Mouse (Mus musculus): Measurements from ENCODE around the gene CN725425. TPM values are rescaled to one million over a fixed set of nuclear protein-coding genes. Genes with fewer than 3 reads are reported as not detected.

The CN725425 gene
- polyA plus RNA-seq, 1 experiment from 2014 or later: not detected

DNA sequence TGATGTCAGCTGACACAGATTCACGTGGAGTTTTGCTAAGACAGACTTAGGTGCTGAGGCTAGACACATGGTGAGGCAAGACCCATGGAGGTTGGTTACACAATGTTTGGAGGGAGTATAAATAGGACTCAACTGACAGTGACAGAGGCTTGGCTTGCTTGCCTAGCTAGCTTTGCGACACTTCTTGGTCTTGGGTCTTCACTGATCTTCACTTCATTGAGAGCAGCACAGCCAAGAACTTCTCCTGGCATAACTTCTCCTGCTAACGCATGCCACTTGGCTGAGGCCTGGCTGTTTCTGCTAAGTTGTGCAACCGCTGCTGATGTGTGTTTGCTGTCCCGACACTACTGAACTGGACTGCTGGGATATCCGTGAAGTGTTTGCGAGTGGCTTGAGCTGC is 83.5 kb downstream of the CN725425 start:
- H3K27ac ChIP-seq: no peak overlapping the region
- 90% methylated on average over 7 of the region's 7 CpGs for WGBS

DNA sequence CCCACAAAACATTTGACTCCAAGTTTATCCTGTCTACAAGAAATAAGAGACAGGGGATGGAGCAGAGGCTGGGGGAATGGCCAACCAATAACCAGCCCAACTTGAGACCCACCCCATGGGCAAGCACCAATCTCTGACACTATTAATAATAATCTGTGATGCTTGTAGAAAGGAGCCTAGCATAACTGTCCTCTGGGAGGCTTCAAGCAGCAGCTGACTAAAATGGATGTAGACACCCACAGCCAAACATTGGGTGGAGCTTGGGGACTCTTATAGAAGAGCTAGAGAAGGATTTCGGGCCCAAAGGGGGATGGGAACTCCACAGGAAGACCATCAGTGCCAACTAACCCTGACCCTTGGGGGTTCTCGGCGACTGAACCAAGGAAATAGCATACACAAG is 84.1 kb downstream of the CN725425 start:
- Histone ChIP-seq H3K36me3 (no peaks in the 10 kb centered on the region), H3K27ac (no peak overlapping the region), H3K9me3 (0 out of 2 replicates have a peak, but pooled peaks cover 4% of the 10 kb centered on the region), H3K4me3 (no peak overlapping the region), H3K9ac (no peak overlapping the region), H3K27me3 (no peaks in the 10 kb centered on the region), H3K4me2 (replicated peaks) (no peak overlapping the region), H3K4me1 (no peaks in the 10 kb centered on the region)
- 82% methylated on average over 3 of the region's 3 CpGs for WGBS
- ATAC-seq (ENCODE audit: insufficient number of reproducible peaks, insufficient read depth, low FRiP score, low TSS enrichment): no peak

More for the DNA sequence above, 83.5 kb downstream of the CN725425 start:
- H3K9me3 ChIP-seq: 0 out of 2 replicates have a peak, but pooled peaks cover 3% of the 10 kb centered on the region
- H3K4me1 ChIP-seq: no peaks in the 10 kb centered on the region
- no peaks in the 10 kb centered on the region for H3K36me3 ChIP-seq
- no peak overlapping the region for H3K9ac ChIP-seq
- no peak for ATAC-seq (ENCODE audit: insufficient number of reproducible peaks, insufficient read depth, low FRiP score, low TSS enrichment)
- H3K4me3 ChIP-seq: no peak overlapping the region
- H3K4me2 ChIP-seq (replicated peaks): no peak overlapping the region
- no peaks in the 10 kb centered on the region for H3K27me3 ChIP-seq

DNA sequence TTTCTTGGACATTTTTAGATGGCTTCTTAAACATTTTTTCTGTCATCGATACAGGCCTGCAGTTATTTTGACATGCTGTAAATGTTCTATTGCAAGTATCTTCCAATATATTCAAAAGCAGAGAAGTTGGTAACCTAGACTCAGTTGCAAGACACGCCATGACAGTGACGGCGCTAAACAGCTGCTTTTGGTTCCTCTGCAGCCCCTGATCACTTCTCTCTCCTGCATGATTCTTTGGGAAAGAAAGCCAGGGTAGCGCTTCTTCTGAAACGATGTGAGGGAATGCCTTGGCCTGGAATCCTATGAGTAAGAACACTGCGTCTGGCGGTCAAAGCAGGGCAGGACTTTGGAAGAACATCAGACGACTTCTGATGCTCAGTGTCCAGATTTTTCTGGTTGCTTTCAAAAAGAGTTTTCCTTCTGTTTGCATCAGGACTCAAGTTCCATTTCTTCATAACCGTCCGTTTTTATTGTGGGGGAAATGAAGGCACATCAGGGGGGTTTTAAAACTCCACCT is 100.1 kb downstream of the CN725425 start:
- 83% methylated on average over 11 of the region's 11 CpGs for WGBS
- ATAC-seq (ENCODE audit: insufficient number of reproducible peaks, insufficient read depth, low FRiP score, low TSS enrichment): no peak
- no peak overlapping the region for H3K4me3 ChIP-seq

DNA sequence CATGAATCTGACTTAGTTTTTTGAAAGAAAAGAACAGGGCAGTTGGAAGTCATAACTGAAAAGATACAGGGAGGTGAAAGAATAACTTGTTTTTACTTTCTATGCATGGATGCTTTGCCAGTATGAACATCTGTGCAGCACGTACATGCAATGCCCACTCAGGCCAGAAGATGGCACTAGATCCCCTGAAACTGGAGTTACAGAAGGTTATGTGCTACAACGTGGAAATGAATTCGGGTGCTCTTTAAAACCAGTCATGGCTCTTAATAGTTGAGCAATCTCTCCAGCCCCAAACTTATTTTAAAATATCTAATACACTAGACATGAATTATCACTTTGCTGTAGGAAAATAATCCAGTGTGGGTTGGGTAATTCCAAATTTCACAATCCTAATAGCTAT is 102.1 kb downstream of the CN725425 start:
- no peak for ATAC-seq (ENCODE audit: insufficient number of reproducible peaks, insufficient read depth, low FRiP score, low TSS enrichment)
- Histone ChIP-seq H3K9ac (no peak overlapping the region), H3K4me3 (no peak overlapping the region), H3K4me1 (no peaks in the 10 kb centered on the region), H3K4me2 (replicated peaks) (no peak overlapping the region), H3K36me3 (no peaks in the 10 kb centered on the region), H3K9me3 (no peaks in the 10 kb centered on the region), H3K27me3 (no peaks in the 10 kb centered on the region), H3K27ac (no peak overlapping the region)
- 10% methylated on average over 3 of the region's 3 CpGs for WGBS

More for the DNA sequence above, 100.1 kb downstream of the CN725425 start:
- Histone ChIP-seq H3K27me3 (no peaks in the 10 kb centered on the region), H3K36me3 (no peaks in the 10 kb centered on the region), H3K4me1 (no peaks in the 10 kb centered on the region), H3K27ac (no peak overlapping the region), H3K9ac (no peak overlapping the region), H3K9me3 (no peaks in the 10 kb centered on the region), H3K4me2 (replicated peaks) (no peak overlapping the region)

DNA sequence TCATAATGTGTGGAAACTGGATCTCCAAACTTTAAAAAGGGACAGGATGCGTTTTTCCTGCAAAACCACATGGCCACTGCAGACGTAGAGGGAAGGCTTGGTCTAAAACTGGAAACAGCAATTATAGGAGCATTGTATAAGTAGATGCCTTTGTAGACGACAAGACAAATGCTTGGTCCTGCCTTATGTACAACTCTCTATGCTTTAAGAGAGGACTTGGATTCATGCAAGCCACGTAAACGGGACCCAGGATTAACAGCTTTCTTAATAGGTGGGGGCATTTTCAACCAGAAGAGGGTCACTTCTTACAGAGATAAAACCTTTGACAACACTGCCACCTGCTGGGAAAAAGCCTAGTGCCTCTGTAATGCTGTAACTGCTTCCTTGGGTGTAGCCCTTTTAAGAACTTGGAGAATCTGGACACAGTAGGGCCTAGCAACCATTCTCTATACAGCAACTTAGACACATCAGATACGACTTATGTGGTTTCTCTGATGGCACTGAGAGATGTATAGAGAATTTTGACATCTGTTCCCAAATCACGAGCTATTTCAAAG is 105.1 kb downstream of the CN725425 start:
- Histone ChIP-seq H3K4me1 (no peaks in the 10 kb centered on the region), H3K4me3 (no peak overlapping the region), H3K9ac (no peak overlapping the region), H3K36me3 (no peaks in the 10 kb centered on the region), H3K9me3 (no peaks in the 10 kb centered on the region), H3K4me2 (replicated peaks) (no peak overlapping the region), H3K27ac (no peak overlapping the region), H3K27me3 (no peaks in the 10 kb centered on the region)
- WGBS: 48% methylated on average over 7 of the region's 7 CpGs
- ATAC-seq (ENCODE audit: insufficient number of reproducible peaks, insufficient read depth, low FRiP score, low TSS enrichment): no peak

Other genes starting within 250 kb of the CN725425 start
- gene Kif21a, start 149.5 kb upstream of the CN725425 start, polyA plus RNA-seq (2016; fragmentation: Nextera tagmentation; extraction: Ambion mirVana): 9.5 and 10.3 TPM in 2 replicates
- 6.7 and 7.6 TPM in 2 replicates for gene Abcd2, start 7.7 kb upstream of the CN725425 start, polyA plus RNA-seq (2016; fragmentation: Nextera tagmentation; extraction: Ambion mirVana)